Mouse (Mus musculus): Measurements from ENCODE around the gene Ltbp1. TPM values are rescaled to one million over a fixed set of nuclear protein-coding genes. Genes with fewer than 3 reads are reported as not detected.

Ltbp1 gene
- polyA plus RNA-seq, 1 experiment from 2014 or later: 3.0 TPM

DNA sequence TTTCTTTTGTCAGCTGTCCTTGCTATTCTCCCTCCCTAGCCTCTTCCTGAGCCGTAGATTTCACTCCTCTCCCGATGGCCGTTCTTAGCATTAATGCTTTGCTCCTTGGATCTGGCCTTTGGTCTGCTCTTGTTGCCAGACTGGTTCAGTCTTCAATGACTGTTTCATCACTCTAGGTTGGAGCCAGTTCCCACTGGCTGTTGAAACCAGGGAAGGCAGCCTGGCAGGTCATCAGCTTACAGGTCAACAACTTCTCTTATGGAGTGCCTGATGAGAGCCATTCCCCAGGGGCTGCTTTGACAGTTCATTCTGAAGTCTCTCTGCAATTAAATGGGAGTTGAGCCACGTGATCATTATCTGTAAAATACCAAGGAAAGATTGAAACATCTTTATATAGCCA lies 295.5 kb downstream of the Ltbp1 start:
- Histone ChIP-seq H3K36me3 (ENCODE audit: poor library complexity, severe bottlenecking) (no peaks in the 10 kb centered on the region), H3K27me3 (no peaks in the 10 kb centered on the region), H3K27ac (no peak overlapping the region), H3K9me3 (replicated peaks) (no peaks in the 10 kb centered on the region), H3K9ac (no peak overlapping the region), H3K4me3 (no peak overlapping the region), H3K4me2 (no peak overlapping the region), H3K4me1 (no peaks in the 10 kb centered on the region)
- 85% methylated on average over 4 of the region's 4 CpGs for WGBS
- ATAC-seq: no peak

DNA sequence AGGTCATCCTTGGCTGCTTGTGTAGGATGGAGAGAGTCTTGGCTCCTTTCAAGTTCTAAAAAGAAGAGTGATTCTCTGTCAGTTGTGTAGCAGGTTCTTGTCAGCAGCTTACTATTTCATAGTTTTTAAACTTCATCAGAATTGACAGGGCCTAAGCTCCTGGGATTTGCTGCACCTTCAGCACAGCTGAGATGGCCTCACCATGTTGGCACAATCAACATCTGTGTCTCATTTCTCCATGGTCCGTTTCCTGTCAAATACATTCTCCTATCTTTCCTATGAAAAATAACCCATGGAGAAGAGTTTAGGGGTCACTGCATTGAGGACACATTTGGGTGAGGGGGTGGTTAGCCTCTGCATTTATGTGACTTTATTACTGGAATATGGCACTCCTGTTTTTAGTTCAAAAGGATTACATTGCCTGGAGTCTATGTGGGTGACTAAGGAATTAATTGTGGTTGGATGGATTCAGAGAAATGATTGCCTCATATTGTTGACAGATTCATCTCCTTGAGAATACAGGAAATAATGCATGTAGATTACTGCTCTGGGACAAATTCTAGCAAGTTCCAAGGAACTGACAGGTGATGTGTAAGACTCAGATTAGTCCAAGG lies 299.5 kb downstream of the Ltbp1 start:
- 85% methylated on average over 1 of the region's 1 CpGs for WGBS
- no peak for ATAC-seq
- H3K4me1 ChIP-seq: peaks cover 8% of the 10 kb centered on the region; the same call in 1 of the 2 replicates

GRCm38 (mm10) chr17:75305714-75306113 lies 300.3 kb downstream of the Ltbp1 start:
- Histone ChIP-seq H3K4me3 (no peak overlapping the region), H3K27ac (no peak overlapping the region), H3K9me3 (replicated peaks) (no peaks in the 10 kb centered on the region), H3K4me2 (no peak overlapping the region), H3K4me1 (peaks cover 8% of the 10 kb centered on the region; the same call in 1 of the 2 replicates), H3K9ac (no peak overlapping the region), H3K27me3 (no peaks in the 10 kb centered on the region), H3K36me3 (ENCODE audit: poor library complexity, severe bottlenecking) (no peaks in the 10 kb centered on the region)
- 83% methylated on average over 1 of the region's 1 CpGs for whole genome bisulfite sequencing
- ATAC-seq: no peak

More for the DNA sequence above, 299.5 kb downstream of the Ltbp1 start:
- Histone ChIP-seq H3K27ac (no peak overlapping the region), H3K36me3 (ENCODE audit: poor library complexity, severe bottlenecking) (no peaks in the 10 kb centered on the region), H3K9me3 (replicated peaks) (no peaks in the 10 kb centered on the region), H3K4me3 (no peak overlapping the region), H3K4me2 (no peak overlapping the region), H3K9ac (no peak overlapping the region), H3K27me3 (no peaks in the 10 kb centered on the region)

DNA sequence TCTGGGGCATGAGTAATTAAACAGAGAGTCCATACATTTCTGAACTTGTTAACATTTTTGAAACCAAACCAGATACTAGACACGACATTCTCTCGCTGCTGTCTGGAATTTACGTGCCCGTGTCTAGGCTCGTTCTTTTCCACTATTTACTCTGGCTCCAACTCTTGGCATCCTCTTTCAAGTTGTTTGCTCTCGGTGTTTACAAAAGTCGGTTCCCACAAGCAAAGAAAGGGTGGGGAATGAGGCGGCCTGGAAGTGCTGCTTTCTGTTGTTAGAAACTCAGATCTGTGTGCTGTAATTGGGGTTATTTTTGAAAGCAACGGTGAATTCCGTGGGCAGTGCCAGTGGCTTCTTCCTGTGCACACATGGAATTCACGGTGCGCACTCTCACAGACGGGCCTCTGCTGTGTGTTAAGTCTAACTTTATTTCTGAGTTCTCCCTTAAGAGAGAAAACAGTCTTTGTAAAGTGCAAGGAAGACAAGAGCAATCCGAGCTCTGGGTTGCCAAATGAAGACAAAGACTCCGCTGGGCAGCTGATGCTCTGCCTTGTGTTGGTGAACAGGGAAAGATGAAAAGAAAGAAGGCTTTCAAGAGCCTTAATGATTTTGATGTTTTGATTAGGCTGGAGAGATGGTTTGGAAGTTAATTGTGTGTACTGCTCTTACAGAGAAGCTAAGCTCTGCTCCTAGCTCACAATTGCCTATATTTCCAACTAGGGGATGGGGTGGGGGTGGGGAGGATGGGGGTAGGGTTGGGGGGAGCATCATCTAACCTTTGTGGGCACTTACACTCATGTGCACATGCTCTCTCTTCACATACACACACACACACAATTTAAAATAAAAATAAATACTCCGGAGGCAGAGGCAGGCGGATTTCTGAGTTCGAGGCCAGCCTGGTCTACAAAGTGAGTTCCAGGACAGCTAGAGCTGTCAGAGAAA lies 302.0 kb downstream of the Ltbp1 start:
- Histone ChIP-seq H3K4me1 (peaks cover 8% of the 10 kb centered on the region; the same call in 1 of the 2 replicates), H3K9ac (no peak overlapping the region), H3K9me3 (replicated peaks) (no peaks in the 10 kb centered on the region), H3K27ac (peak overlapping the region; percentile 20; the same call in 1 of the 2 replicates), H3K27me3 (no peaks in the 10 kb centered on the region), H3K4me3 (no peak overlapping the region), H3K4me2 (no peak overlapping the region), H3K36me3 (ENCODE audit: poor library complexity, severe bottlenecking) (no peaks in the 10 kb centered on the region)
- WGBS: 40% methylated on average over 18 of the region's 18 CpGs
- peak; percentile 50; the same call in 1 of the 2 replicates for ATAC-seq

- Histone ChIP-seq H3K4me3 (no peak overlapping the region), H3K27me3 (no peaks in the 10 kb centered on the region), H3K9ac (no peak overlapping the region), H3K36me3 (ENCODE audit: poor library complexity, severe bottlenecking) (no peaks in the 10 kb centered on the region), H3K9me3 (replicated peaks) (no peaks in the 10 kb centered on the region), H3K27ac (no peak overlapping the region), H3K4me2 (no peak overlapping the region), H3K4me1 (no peaks in the 10 kb centered on the region)
- 64% methylated on average over 4 of the region's 4 CpGs for WGBS
- no peak for ATAC-seq
Measured at GRCm38 (mm10) chr17:75317106-75317505, 311.7 kb downstream of the Ltbp1 start.

GRCm38 (mm10) chr17:75323229-75323628 lies 317.9 kb downstream of the Ltbp1 start:
- Histone ChIP-seq H3K4me3 (no peak overlapping the region), H3K27me3 (no peaks in the 10 kb centered on the region), H3K4me2 (no peak overlapping the region), H3K27ac (no peak overlapping the region), H3K9ac (no peak overlapping the region), H3K36me3 (ENCODE audit: poor library complexity, severe bottlenecking) (no peaks in the 10 kb centered on the region), H3K4me1 (no peaks in the 10 kb centered on the region), H3K9me3 (replicated peaks) (no peaks in the 10 kb centered on the region)
- WGBS: 83% methylated on average over 5 of the region's 5 CpGs
- ATAC-seq: no peak

DNA sequence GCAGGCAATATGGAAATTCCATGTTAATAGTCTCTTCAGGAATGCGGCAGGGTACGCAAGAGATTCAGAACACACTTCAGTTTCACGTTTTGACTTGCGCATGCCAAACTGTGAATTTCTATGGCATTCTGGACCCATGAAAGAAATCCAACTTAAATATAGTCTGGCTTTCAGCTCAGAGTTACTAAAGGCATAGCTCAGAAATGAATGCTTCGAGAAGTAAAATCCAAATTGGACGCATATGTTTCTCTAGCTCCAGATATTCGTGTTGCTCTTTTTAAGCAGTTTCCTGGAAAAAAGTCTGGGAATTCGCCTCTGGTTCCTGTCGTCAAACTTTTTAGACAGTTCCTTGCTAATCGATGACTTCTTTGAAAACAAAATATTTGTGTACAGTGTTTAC lies 318.4 kb downstream of the Ltbp1 start:
- no peak overlapping the region for H3K9ac ChIP-seq

GRCm38 (mm10) chr17:75328102-75328639 lies 322.8 kb downstream of the Ltbp1 start:
- H3K4me2 ChIP-seq: no peak overlapping the region
- no peaks in the 10 kb centered on the region for H3K4me1 ChIP-seq
- H3K36me3 ChIP-seq (ENCODE audit: poor library complexity, severe bottlenecking): no peaks in the 10 kb centered on the region
- H3K27me3 ChIP-seq: no peaks in the 10 kb centered on the region
- H3K27ac ChIP-seq: no peak overlapping the region
- 89% methylated on average over 10 of the region's 10 CpGs for WGBS
- no peak for ATAC-seq
- no peak overlapping the region for H3K9ac ChIP-seq
- no peaks in the 10 kb centered on the region for H3K9me3 ChIP-seq (replicated peaks)
- H3K4me3 ChIP-seq: no peak overlapping the region

More for the DNA sequence above, 318.4 kb downstream of the Ltbp1 start:
- no peaks in the 10 kb centered on the region for H3K27me3 ChIP-seq
- 91% methylated on average over 10 of the region's 10 CpGs for WGBS
- no peak overlapping the region for H3K4me3 ChIP-seq
- no peaks in the 10 kb centered on the region for H3K4me1 ChIP-seq
- no peak overlapping the region for H3K4me2 ChIP-seq
- ATAC-seq: no peak
- no peaks in the 10 kb centered on the region for H3K36me3 ChIP-seq (ENCODE audit: poor library complexity, severe bottlenecking)
- H3K9me3 ChIP-seq (replicated peaks): no peaks in the 10 kb centered on the region
- H3K27ac ChIP-seq: no peak overlapping the region

DNA sequence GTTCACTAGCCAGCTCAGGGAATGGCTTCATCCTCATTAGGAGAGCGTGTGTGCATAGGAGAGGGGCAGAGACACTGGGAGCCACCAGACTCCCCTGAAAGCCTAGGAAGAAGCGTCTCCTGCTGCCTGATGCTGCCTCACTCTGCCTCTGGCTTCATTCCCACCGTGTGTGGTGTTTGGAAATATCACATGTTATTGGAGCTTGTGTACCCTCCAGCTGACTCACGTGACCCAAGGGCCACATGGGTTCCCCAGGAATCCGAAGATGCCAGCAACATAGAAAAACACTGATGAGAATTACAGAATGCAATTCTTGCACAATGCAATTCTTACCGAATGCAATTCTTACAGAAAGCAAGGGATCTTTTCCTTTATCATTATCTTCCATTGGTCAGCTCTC lies 325.0 kb downstream of the Ltbp1 start:
- no peak overlapping the region for H3K4me3 ChIP-seq
- H3K9ac ChIP-seq: no peak overlapping the region
- 87% methylated on average over 6 of the region's 6 CpGs for WGBS
- H3K36me3 ChIP-seq (ENCODE audit: poor library complexity, severe bottlenecking): no peaks in the 10 kb centered on the region
- H3K27me3 ChIP-seq: no peaks in the 10 kb centered on the region
- no peaks in the 10 kb centered on the region for H3K9me3 ChIP-seq (replicated peaks)
- no peak overlapping the region for H3K27ac ChIP-seq
- H3K4me2 ChIP-seq: no peak overlapping the region
- no peaks in the 10 kb centered on the region for H3K4me1 ChIP-seq
- no peak for ATAC-seq

DNA sequence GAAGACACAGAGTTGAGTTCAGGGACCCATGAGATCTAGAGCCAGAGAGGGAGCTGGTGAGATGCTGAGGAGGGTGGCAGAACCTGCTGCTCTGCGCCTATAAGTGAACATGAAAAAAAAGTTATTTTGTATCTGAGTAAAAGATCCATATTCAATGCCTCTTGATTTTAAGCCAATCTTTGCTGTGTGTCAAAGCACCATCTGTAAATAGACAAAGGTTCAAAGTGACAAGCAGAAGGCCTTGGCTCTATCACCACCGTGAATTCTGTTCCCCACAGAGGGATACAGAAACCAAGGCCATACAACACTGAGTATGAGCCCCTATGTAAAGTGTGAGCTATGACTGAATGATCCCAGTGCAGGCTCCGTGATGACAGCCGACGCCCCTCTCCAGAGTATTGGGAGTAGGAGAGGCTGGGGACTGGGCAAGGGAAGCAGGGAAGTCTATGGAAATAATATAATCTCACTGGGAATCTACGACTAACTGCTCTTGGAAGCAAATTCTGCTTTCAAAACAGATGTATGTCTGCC lies 326.1 kb downstream of the Ltbp1 start:
- Histone ChIP-seq H3K4me2 (no peak overlapping the region), H3K36me3 (ENCODE audit: poor library complexity, severe bottlenecking) (no peaks in the 10 kb centered on the region), H3K4me3 (no peak overlapping the region), H3K9ac (no peak overlapping the region), H3K27me3 (no peaks in the 10 kb centered on the region), H3K27ac (no peak overlapping the region), H3K9me3 (replicated peaks) (no peaks in the 10 kb centered on the region), H3K4me1 (no peaks in the 10 kb centered on the region)
- ATAC-seq: no peak; the same call in 1 of the 2 replicates
- 90% methylated on average over 6 of the region's 6 CpGs for WGBS

DNA sequence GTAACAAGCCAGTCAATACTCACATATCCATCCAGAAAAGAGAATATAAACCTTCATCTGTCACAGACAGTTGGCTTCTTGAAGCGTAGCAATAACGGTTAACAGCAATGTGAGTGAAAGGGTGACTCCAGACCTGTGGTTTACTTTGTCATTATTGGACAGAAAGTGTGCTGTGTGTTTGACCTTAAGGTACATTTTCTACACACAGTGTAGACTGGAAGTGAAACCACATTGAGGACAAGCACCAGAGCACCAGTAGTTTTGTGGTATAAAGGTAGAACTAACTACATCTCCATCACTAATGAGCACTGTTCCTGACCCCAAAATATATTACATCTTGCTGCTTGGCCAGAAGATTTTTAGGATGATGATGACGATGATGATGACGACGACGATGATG lies 326.9 kb downstream of the Ltbp1 start:
- no peaks in the 10 kb centered on the region for H3K27me3 ChIP-seq
- no peak for ATAC-seq
- no peaks in the 10 kb centered on the region for H3K9me3 ChIP-seq (replicated peaks)
- H3K27ac ChIP-seq: no peak overlapping the region
- no peak overlapping the region for H3K4me3 ChIP-seq
- no peak overlapping the region for H3K9ac ChIP-seq
- H3K4me2 ChIP-seq: no peak overlapping the region
- WGBS: 98% methylated on average over 6 of the region's 6 CpGs
- no peaks in the 10 kb centered on the region for H3K4me1 ChIP-seq
- H3K36me3 ChIP-seq (ENCODE audit: poor library complexity, severe bottlenecking): no peaks in the 10 kb centered on the region

GRCm38 (mm10) chr17:75333011-75333410 lies 327.6 kb downstream of the Ltbp1 start:
- ATAC-seq: no peak
- Histone ChIP-seq H3K9ac (no peak overlapping the region), H3K9me3 (replicated peaks) (no peaks in the 10 kb centered on the region), H3K27ac (no peak overlapping the region), H3K4me3 (no peak overlapping the region), H3K36me3 (ENCODE audit: poor library complexity, severe bottlenecking) (no peaks in the 10 kb centered on the region), H3K4me2 (no peak overlapping the region), H3K27me3 (no peaks in the 10 kb centered on the region), H3K4me1 (no peaks in the 10 kb centered on the region)
- WGBS: 91% methylated on average over 9 of the region's 9 CpGs

Measured in forebrain, embryonic 13.5 days (tissue).